Mouse (Mus musculus) left cerebral cortex, postnatal 10 days (tissue): Measurements from ENCODE around the gene Rasa2. TPM values are rescaled to one million over a fixed set of nuclear protein-coding genes. Genes with fewer than 3 reads are reported as not detected.

Experiments
- DNase-seq, 2 experiments: peaks; one replicate each; pipeline ENCODE4 v3.0.0; 2021 to 2022; ENCODE audit warnings: low spot score in 2 of 2, mixed read lengths in 1 of 2; ENCODE audit errors: extremely low spot score in 1 of 2
- intact Hi-C: fragments of 180-260 bp; cut with DNase I; formaldehyde crosslinking; loops from one replicate; pipeline ENCODE4 v1.15.1; 2025
- total RNA-seq, 2 experiments: library from RNA; stranded (reverse); gene quantifications; 2 replicates each; pipeline ENCODE4 v1.2.3; 2021

Rasa2 gene
- total RNA-seq, 2 experiments from 2014 or later, result 26.4 to 29.1 TPM

DNA sequence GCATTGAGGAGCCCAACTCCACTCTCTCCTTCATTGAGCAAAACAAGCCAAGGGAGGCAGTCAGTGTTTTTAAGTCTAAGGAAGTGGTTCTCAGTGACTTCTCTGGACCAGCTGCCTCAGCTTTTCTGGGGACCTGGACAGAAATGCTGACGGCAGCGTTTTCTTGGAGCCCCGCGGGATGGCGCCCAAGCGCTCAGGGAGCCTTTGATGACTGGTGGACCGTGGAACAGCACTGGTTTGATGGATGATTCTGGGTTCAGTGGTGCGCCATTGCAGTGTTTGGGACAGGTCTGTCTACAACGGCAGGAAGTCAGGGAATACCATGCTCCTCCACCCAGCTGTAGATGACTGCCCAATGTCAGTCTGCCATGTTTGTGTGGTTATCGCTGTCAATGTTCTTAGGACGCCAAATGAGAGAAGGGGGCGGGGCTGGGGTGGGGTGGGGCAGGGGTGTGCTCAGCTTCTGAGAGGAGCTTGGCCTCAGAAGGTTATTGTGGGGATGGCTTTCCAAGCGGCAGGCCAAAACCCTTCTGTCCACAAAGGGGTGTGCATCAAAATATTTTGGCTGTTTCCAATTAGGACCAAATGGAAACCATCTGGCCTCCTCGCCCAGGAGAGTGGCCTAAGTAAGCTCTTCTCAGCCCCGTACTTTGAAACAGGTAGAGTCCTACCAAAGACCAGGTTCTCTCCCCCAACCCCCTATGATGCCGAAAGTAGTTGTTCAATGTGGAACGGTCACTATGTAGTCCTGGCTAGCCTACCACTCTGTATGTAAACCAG lies 127.1 kb downstream of the Rasa2 start:
- intact Hi-C loops, result no loop called here
- no peak for DNase-seq

DNA sequence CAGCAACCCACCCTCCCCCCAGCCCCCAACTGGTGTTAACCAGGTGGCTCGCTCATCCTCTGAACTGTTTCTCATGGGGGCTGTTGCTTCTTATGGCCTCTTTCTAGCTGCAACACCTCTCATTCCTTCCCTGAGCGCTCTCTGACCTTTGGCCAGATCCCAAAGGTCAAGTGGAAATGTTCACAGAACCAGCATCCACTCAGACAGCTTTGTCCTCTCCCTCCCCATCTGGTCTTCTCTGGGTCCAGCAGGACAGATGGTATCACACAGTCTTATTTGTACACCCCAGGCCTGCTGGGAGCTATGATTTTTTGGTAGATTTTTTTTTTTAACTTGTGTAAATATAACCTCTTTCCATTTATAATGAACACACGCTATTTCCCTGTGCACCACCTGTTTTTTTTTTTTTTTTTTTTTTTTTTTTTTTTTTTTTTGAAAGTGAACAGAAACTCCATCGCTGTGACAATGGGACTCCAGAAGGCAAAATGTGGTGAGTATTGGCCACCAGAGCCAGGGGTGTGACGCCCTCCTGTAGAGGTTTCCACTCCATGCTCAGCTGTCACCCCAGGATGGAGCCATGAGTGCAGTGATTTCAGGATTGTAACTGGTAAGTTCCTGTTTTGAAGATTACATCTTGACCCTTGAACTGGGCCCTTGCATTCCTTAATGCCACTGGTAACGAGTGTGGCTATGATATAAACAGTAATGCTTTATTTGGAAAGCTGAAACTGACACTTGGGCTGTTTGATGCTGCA lies 128.4 kb downstream of the Rasa2 start:
- DNase-seq, result no peak
- intact Hi-C loops, result no loop called here

GRCm38 (mm10) chr9:96501217-96501616 lies 130.2 kb downstream of the Rasa2 start:
- no peak for DNase-seq
- intact Hi-C loops, result no loop called here

DNA sequence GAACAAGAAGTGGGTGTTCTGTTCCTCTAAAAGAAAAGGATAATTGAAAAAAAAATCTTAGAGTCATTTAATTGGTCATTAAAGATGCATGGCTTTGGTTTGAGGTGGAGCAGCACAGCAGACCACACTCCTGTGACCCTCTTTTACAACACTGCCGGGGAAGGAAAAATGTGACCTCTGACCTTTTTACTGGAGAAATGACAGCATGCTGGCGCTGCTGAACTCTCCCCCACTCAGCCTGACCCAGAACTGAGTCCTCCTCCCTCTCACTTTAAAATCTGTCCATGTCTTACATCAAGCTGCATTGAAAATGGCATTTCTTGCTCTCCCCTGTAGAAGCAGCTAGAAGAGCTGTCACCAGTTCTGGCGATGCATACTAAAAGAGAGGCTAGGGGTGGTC lies 138.2 kb downstream of the Rasa2 start:
- DNase-seq, result no peak

DNA sequence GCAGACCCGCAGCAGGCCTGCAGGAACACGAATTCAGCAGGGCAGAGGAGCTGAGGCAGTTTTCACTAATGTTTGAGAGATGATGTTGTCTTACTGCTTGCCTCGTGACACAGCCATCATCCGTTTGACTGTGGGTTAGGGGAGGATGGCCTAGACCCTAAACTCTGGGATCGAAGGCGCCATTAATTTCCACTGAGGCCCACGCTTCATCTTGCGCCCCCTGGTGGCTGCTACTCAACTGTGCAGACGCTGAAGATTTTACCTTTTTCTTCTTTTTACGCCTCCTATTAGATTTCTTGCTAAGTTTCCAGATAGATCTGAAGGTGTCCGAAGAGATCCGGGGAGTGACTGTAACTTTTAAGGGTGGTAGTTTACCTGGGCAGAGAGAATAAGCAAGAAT lies 139.6 kb downstream of the Rasa2 start:
- intact Hi-C loops, result loop anchor here (5.0 kb wide), 2 partner anchors 140 to 205 kb away; no protein-coding TSS in a partner anchor
- peak in 1 of 2 experiments; percentile 32 for DNase-seq

More for the DNA sequence above, 138.2 kb downstream of the Rasa2 start:
- intact Hi-C loops, result loop anchor here (5.0 kb wide), 2 partner anchors 141 to 206 kb away; no protein-coding TSS in a partner anchor

Other genes starting within 250 kb of the Rasa2 start
- 10 to 100 TPM; 52.9 to 53.1 TPM for gene Rnf7, start 152.9 kb downstream of the Rasa2 start, total RNA-seq
- gene Gm28729, start 106.4 kb downstream of the Rasa2 start, total RNA-seq, result not detected
- 10 to 100 TPM; 44.6 to 47.5 TPM for gene Zbtb38, start 121.2 kb upstream of the Rasa2 start, total RNA-seq